Mouse (Mus musculus) neural tube, postnatal 0 days (tissue): ENCODE data around the gene Dpagt1. TPM values are rescaled to one million over a fixed set of nuclear protein-coding genes. Genes with fewer than 3 reads are reported as not detected.

Experiments
- microRNA-seq: library from miRNA; unstranded; fragments of <30 nt; microRNA quantifications from one replicate; pipeline ENCODE4, GENCODE M21; 2016
- polyA plus RNA-seq: library from polyadenylated mRNA; unstranded; fragments of >200 nt; fragmentation: Nextera tagmentation; extraction: Ambion mirVana; gene quantifications from 2 replicates; pipeline ENCODE4 v1.2.1, GENCODE M21; 2015

Gene Dpagt1
- 28.9 and 31.0 TPM in 2 replicates for polyA plus RNA-seq

DNA sequence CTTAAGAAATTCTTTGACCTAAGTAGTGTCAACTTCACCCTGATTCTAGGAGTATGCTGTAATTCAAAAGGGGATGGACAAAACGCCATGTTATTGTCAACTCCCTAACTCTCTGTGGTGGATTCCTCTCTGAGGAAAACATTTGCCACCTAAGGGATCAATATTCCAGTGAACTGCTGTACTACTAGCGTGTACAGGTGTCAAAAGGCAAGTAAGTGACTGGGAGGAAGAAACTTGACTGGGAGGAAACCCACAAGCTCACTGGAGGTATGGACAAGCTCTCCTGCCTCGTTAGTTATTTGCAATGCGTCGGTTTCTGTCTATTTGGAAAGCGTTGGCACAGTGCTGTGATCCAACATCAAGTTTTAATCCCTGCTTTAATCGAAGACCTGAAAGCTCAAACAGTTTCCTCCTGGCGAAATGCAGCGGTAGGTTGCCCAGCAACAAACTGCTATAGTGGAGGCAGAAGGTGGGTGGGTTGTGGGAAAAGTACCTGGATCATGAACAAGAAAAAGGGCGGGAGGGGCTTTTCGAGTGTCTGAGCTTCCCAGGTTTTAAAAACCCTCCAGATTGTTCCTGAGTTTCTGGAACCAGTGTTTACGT is at the start of gene Dpagt1:
Gene Dpagt1 (plus strand): TSS at position 252 of the 603 bp plus-strand sequence.

DNA sequence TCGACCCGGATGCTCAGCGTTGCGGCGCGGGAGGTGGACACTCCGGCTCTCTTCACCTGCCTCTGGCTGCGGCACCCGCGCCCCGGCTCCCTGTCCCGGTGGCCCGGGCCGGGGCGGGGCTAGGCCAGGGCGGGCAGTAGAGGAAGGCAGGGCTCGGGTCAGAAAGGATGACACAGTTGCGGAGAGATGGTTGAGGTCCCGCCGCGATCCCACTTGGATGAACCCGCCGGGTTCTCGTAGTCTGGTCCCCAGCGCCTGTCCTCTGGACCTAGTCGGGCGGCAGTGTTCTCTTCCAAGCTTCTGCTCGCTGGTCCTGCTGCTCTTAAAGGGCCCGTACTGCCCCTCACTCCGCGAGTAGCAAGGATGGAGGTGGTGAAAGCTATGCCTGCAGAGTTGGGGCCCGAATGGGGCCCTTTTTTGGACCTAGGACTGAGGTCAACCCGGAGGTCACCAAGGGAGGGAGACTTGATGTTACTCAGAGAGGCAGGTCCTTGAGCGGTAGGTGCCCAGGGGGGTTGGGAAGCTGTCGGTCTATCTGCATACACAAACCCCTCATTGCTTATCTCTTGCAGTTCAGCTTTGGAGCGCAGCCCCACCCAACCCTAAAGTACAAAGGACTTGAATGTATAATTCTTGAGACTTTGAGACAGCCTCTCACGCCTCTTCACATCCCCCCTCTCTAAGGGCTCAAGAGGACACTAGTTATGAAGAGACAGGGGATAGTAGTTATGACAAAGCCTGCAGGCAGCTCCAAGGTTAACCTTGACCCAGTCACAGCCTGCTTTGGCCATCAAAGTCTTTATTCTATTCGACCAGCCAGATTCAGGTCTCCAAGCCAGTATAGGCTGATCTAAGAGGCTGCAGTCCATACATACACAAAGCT is 37.5 kb upstream of the Dpagt1 start, which contains the start of gene Abcg4:
Gene Abcg4 (minus strand): TSS at position 540 of the 883 bp plus-strand sequence.

DNA sequence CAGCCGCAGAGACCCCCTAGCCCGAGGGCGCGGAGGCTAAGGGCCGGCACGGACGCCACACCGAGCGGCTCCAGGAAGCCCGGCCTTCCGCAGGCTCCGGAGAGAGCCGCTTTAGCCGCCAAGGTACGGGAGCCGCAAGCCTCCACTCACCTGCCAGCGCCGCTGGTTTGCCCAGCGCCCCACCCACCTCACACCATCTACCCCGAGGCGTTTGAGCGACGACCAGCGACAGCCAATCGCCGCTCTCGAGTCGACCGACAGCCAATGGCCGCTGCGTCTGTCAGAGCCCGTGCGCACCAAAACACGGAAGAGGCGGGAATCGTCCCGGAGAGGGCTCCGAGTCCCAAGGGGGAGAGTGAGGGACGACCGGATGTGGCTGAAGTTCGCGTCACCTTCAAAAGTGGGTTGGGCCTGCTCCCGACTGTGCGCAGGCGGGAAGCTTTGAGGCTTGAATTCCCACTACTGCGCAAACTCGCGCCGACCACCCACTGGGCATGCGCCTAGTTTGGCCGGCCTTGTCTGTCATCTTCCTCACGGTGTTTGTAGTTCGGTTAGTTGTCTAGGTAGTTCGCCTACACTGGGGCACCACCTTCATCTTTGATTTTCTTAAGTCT is 20.2 kb upstream of the Dpagt1 start, which contains the start of gene Hinfp:
Gene Hinfp (minus strand): TSS at position 206 of the 614 bp plus-strand sequence.

DNA sequence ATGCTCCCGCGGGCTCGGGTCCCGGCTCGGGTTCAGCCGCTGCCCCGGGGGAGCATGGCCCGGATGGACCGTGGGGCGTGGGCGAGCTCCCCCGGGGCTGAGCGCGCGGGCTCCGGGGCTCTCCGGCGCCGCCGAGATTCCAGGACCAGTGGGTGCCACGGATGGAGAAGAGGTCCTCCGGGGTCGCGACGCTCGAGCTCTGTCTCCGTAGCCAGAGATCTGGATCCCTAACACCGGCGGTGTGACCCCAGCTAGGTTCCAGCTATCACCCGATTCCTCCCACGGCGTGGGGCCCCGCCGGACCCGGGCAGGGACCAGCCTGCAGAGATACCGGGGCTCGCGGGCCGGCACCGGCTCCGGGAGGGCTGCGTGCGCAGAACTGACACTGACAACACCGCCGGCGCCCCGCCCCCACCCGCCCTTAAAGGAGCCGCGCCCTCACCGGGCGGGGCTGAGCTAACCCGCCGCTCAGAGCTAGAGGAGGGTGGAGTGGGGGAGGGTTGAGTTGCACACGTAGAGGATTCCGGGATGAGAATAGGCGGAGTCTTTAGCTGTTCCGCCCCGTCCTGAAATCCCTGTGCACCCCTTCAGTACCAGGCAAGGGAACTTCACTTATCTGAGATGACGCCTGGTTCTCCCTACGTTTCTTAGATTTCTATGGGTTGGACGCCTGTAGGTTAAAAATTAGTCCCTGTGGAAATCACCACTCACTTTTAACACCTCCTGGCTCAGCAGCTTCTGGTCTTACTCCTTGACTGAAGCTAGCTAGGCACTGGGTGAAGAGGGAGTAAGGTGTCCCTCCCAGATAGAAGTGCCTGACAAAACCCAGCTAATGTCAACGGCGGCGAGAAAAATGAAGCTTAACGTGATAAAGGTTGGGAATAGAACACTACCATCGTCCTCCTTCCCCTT is 5.7 kb upstream of the Dpagt1 start, which contains the start of gene C2cd2l:
Gene C2cd2l (minus strand): TSS at position 399 of the 912 bp plus-strand sequence.

DNA sequence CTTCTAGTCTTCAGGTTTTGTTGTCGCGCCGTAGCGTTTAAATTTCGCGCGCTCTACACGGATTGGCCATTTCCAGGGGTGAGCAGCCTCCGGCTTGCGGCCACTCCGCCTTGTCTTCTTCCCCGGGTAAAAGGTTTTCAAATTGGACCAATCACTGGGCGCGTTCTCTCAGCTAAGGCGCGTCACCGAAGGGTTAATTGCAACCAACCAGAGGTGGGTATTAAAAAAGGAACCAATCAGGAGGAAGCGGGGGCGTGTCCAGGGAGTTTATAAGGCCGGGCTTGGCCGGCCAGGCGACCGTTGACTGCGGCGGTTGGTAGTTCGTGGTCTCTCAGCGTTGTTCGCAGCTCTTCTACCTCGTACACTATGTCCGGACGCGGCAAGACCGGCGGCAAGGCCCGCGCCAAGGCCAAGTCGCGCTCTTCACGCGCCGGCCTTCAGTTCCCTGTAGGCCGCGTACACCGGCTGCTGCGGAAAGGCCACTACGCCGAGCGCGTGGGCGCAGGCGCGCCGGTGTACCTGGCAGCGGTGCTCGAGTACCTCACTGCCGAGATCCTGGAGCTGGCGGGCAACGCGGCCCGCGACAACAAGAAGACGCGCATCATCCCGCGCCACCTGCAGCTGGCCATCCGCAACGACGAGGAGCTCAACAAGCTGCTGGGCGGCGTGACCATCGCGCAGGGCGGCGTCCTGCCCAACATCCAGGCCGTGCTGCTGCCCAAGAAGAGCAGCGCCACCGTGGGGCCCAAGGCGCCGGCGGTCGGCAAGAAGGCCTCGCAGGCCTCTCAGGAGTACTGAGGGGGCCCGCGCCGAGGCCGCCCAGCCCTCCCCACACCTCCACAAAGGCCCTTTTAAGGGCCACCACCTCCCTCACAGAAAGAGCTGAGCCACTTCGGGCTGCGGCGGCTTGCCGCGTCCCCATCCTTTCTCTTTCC is 8.8 kb downstream of the Dpagt1 start, which contains the start of gene H2afx:
Gene H2afx (plus strand): TSS at position 299 of the 935 bp plus-strand sequence.

DNA sequence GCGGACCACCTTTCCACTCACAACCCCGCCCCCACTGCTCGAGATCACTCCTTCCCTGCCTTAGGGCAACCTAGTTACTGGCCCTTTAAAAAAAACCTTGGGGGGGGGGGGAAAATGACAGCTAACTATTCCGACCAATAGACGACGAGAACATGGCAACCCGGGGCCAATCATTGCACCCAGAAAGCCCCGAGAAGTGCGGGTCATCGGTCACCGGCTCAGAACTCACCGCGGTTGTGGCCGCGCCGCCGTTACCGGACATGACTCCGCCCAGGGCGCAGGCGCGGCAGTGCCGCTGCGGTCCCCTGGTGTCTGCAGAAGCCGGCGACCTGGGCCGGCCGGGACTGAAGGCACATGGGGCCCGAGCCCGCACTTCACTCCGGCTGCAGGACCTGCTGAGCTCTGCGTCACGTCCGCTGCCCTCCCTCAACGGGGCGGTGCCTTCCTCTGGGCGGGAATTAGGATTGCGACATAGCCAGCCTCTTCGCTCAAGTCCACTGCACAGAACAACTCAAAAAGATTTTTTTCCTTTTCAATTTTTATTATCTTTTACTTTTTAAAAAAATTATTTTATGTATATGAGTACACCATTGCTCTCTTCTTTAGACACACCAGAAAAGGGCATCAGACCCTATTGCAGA is 18.1 kb downstream of the Dpagt1 start, which contains the start of gene Hmbs:
Gene Hmbs (minus strand): TSS at position 448 of the 641 bp plus-strand sequence.

DNA sequence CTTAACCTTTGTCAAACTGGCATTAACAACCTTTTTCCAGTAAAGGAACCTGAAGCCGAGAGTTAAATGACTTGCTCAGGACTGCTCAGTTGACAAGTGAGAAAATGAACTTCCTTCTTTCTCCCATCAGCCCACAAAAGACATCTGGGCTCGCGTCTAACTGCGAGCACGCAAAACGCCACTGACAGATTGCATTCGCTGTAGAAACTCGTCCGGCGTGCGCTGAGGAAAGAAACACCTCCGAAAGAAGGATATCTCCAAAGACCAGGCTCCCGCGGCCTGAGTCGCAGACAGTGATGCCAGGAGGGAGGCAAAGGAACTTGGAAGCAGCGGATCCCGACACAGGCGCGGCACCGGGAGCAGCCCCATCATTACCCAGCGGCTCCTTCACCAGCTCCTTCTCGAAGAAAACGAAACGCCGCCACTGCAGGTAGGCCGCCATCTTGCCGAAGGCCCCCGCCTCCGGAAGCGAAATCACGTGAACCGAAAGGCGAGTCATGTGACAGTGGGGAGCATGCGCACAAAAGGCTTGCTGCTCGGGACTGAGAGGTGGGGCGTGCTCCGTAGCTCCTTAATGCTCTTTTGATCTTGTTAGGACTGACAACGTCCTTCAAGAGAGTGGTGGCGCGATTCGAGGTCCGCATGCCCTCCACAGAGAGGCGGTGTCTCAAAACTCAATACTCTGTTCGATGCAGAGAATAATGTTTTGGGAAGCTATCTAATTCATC is 35.5 kb downstream of the Dpagt1 start, which contains the start of gene Vps11:
Gene Vps11 (minus strand): TSS at position 481 of the 728 bp plus-strand sequence.

DNA sequence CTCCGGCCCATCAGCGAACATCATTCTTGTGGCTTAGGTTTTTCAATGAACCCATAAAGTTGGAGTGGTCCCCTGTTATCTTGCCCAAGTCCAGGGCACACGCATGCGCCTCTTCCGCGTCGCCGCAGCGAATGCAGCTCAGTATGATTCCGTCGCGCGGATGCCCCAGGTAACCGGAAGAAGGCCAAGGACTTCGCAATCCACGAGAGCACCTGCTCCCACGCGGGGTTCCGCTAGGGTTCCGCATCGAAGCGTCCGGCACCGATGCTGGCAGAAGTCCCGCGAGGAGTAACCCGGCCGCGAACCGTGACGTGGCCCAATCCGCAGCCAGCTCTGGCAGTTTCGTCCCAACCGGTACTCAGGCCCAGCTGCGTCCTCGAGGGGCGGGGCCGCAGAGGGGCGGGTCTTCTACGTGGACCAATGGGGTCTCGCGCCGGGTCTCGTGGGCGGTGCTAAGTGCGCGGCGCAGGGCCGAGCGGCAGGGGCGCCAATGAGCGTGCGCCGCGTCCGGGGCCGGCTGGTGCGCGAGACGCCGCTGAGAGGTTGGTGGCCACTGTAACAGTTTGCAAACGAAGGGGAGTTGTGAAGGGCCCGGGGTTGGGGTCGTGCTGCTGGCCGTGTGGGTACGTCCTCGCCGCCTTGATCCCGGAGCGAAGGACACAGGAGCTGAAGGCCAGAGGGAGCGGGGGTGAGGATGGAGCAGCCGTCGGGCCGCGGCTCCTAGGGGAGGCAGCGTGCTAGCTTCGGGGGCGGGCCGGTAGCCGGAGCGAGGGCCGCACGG is 53.4 kb downstream of the Dpagt1 start, which contains the start of gene Hyou1:
Gene Hyou1 (plus strand): TSS at position 437 of the 781 bp plus-strand sequence.

Small RNA genes lying within 50 kb of the gene (microRNA-seq; reads per million reads assigned to microRNA genes)
- not detected for gene Gm44335

Other genes starting within 250 kb of the Dpagt1 start
- 0.08 TPM in 1 of 2 replicates, not detected in the other for gene Mfrp, start 224.3 kb upstream of the Dpagt1 start, polyA plus RNA-seq
- 17.6 and 18.5 TPM in 2 replicates for gene C1qtnf5, start 218.8 kb upstream of the Dpagt1 start, polyA plus RNA-seq
- gene Gm49380, start 212.5 kb upstream of the Dpagt1 start, polyA plus RNA-seq, result 0.12 and 0.18 TPM in 2 replicates
- gene Rnf26, start 212.5 kb upstream of the Dpagt1 start, polyA plus RNA-seq, result 33.2 and 35.4 TPM in 2 replicates
- gene Mcam, start 191.6 kb upstream of the Dpagt1 start, polyA plus RNA-seq, result 15.3 and 17.2 TPM in 2 replicates
- 11.6 and 14.1 TPM in 2 replicates for gene Cbl, start 92.0 kb upstream of the Dpagt1 start, polyA plus RNA-seq
- gene Ccdc153, start 85.3 kb upstream of the Dpagt1 start, polyA plus RNA-seq, result 2.4 and 3.0 TPM in 2 replicates
- gene Pdzd3, start 74.5 kb upstream of the Dpagt1 start, polyA plus RNA-seq, result 0.19 and 0.31 TPM in 2 replicates
- 5.8 and 6.6 TPM in 2 replicates for gene Nlrx1, start 57.4 kb upstream of the Dpagt1 start, polyA plus RNA-seq
- gene Abcg4, start 37.4 kb upstream of the Dpagt1 start, polyA plus RNA-seq, result 26.9 and 28.9 TPM in 2 replicates
- gene Hinfp, start 20.3 kb upstream of the Dpagt1 start, polyA plus RNA-seq, result 12.9 and 14.0 TPM in 2 replicates
- gene C2cd2l, start 5.7 kb upstream of the Dpagt1 start, polyA plus RNA-seq, result 21.9 and 24.4 TPM in 2 replicates
- gene H2afx, start 8.7 kb downstream of the Dpagt1 start, polyA plus RNA-seq, result 103 and 104 TPM in 2 replicates
- gene Hmbs, start 18.2 kb downstream of the Dpagt1 start, polyA plus RNA-seq, result 53.4 and 54.7 TPM in 2 replicates
- gene Vps11, start 35.7 kb downstream of the Dpagt1 start, polyA plus RNA-seq, result 32.3 and 36.0 TPM in 2 replicates
- gene Hyou1, start 53.5 kb downstream of the Dpagt1 start, polyA plus RNA-seq, result 17.0 and 18.1 TPM in 2 replicates
- 50.7 and 59.3 TPM in 2 replicates for gene Slc37a4, start 70.8 kb downstream of the Dpagt1 start, polyA plus RNA-seq
- 1,331 and 1,463 TPM in 2 replicates for gene Rps25, start 81.1 kb downstream of the Dpagt1 start, polyA plus RNA-seq
- 264 and 298 TPM in 2 replicates for gene Trappc4, start 81.6 kb downstream of the Dpagt1 start, polyA plus RNA-seq
- 25.8 and 30.9 TPM in 2 replicates for gene Ccdc84, start 92.5 kb downstream of the Dpagt1 start, polyA plus RNA-seq
- gene Foxr1, start 115.1 kb downstream of the Dpagt1 start, polyA plus RNA-seq, result not detected in 2 replicates
- not detected in 2 replicates for gene Upk2, start 129.0 kb downstream of the Dpagt1 start, polyA plus RNA-seq
- gene Bcl9l, start 156.8 kb downstream of the Dpagt1 start, polyA plus RNA-seq, result 9.8 and 9.9 TPM in 2 replicates
- gene Cxcr5, start 235.9 kb downstream of the Dpagt1 start, polyA plus RNA-seq, result not detected in 2 replicates